Mouse (Mus musculus) E14TG2a.4 (cell line): ENCODE data around the gene Hebp2.

Experiments
- H3K27me3 ChIP-seq: 2 replicates; pipeline ENCODE4 v1.6.1; 2014; ENCODE audit warnings: low read length, control low read depth; ENCODE audit not compliant: insufficient read depth
- H3K36me3 ChIP-seq: 2 replicates; pipeline ENCODE4 v1.6.1; 2014; ENCODE audit warnings: low read length, control low read depth; ENCODE audit not compliant: insufficient read depth
- H3K4me1 ChIP-seq: replicated peaks from 2 replicates; pipeline ENCODE4 v1.6.1; 2014; ENCODE audit warnings: low read depth, low read length, control low read depth
- H3K4me3 ChIP-seq: replicated peaks from 2 replicates; pipeline ENCODE4 v1.5.1; 2014; ENCODE audit warnings: mild to moderate bottlenecking, low read length
- H3K9me3 ChIP-seq: 2 replicates; pipeline ENCODE4 v1.6.1; 2014; ENCODE audit warnings: low read length, control low read depth
- CTCF ChIP-seq: conservative IDR thresholded peaks from 2 replicates; pipeline ENCODE4 v1.5.1; 2014; ENCODE audit warnings: low read length
- NANOG ChIP-seq: IDR thresholded peaks from 2 replicates; pipeline ENCODE4 v1.6.1; 2014; ENCODE audit warnings: borderline replicate concordance, low read length, mixed read lengths
- POU5F1 ChIP-seq: IDR thresholded peaks from 2 replicates; pipeline ENCODE4 v1.6.1; 2014; ENCODE audit warnings: low read length, borderline replicate concordance

Hebp2 gene

DNA sequence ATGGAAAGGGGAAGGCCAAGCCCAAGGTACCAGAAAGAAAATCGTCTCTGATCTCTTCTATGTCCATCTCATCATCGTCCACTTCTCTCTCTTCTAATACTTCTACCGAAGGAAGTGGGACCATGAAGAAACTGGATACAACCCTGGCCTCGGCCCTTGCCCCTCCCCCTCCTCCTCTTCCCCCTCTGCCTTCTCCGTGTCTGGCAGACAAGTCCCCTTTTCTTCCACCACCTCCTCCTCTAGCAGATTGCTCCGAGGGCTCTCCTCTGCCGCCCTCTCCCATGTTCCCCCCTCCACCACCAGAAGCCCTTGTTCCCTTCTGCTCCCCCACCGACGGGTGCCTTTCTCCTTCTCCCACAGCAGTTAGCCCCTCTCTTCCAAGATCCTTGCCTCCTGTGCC lies 20.1 kb downstream of the Hebp2 start:
- Histone ChIP-seq H3K9me3 (no peaks in the 10 kb centered on the region), H3K27me3 (peaks cover 41% of the 10 kb centered on the region), H3K4me3 (peak overlapping the region; percentile 69), H3K4me1 (peaks cover 34% of the 10 kb centered on the region), H3K36me3 (peaks cover 5% of the 10 kb centered on the region)
- TF ChIP-seq CTCF (no peak), NANOG (no peak), POU5F1 (no peak)

DNA sequence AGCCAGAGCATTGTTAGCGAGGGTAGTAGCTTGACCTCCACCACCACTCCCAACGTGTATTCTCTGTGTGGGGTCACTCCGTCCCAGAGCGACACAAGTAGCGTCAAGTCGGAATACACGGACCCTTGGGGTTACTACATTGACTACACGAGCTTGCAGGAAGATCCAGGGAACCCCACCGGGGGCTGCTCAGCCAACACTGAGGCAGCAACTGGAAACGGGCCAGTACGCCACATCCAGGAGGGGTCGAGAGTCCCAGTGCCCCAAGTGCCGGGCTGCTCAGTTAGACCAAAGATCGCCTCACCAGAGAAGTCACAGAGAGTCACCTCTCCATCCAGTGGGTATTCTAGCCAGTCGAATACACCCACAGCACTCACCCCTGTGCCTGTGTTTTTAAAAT lies 20.6 kb downstream of the Hebp2 start:
- H3K9me3 ChIP-seq: no peaks in the 10 kb centered on the region
- TF ChIP-seq NANOG (no peak), POU5F1 (no peak), CTCF (no peak)
- 0 out of 2 replicates have a peak overlapping the region, but pooled peaks have one; percentile 69 for H3K4me3 ChIP-seq

DNA sequence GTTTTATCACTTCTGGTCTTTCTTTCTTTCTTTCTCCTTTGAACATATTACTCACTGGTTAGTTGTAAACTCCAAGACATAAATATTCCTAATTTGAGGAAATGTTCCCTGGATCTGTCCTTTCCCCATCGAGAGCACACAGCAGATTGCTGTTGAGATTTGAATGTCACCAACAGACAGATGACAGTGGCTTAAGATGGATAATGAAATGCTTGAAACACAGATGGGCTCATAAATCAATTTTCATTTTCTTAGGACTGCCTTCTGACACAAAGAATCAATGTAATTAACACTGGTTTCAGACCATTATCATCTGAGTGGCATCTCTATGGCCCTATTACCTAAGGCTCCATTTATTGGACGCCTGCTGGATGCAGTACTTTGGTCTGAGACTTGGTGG lies 23.3 kb downstream of the Hebp2 start:
- no peak for TF ChIP-seq NANOG
- TF ChIP-seq CTCF: no peak
- no peak for TF ChIP-seq POU5F1
- Histone ChIP-seq H3K36me3 (peaks cover 5% of the 10 kb centered on the region), H3K4me3 (no peak overlapping the region), H3K4me1 (peaks cover 31% of the 10 kb centered on the region), H3K9me3 (no peaks in the 10 kb centered on the region), H3K27me3 (peaks cover 35% of the 10 kb centered on the region)

More for the DNA sequence above, 20.6 kb downstream of the Hebp2 start:
- Histone ChIP-seq H3K4me1 (peaks cover 34% of the 10 kb centered on the region), H3K36me3 (peaks cover 5% of the 10 kb centered on the region), H3K27me3 (peaks cover 40% of the 10 kb centered on the region)

DNA sequence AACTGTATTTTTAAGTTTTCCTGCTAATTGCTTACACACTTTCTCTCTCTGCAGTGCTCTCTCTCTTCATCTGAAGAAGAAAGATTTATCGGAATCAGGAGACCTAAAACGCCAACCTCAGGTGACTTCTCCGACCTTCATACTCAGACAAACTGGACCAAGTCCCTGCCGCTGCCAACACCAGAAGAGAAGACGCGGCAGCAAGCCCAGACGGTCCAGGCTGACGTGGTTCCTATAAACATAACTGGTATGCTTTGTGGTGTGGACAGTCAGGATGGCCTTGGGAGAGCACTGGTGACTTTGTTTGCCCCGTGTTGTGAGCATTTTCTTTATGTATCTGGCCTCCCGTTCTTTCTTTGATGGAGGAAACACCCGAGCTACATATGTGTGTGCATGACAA lies 34.4 kb downstream of the Hebp2 start:
- H3K27me3 ChIP-seq: no peaks in the 10 kb centered on the region
- H3K4me1 ChIP-seq: peaks cover 22% of the 10 kb centered on the region
- no peaks in the 10 kb centered on the region for H3K36me3 ChIP-seq
- H3K4me3 ChIP-seq: no peak overlapping the region
- no peak for TF ChIP-seq POU5F1
- no peak for TF ChIP-seq NANOG
- TF ChIP-seq CTCF: no peak
- H3K9me3 ChIP-seq: no peaks in the 10 kb centered on the region

DNA sequence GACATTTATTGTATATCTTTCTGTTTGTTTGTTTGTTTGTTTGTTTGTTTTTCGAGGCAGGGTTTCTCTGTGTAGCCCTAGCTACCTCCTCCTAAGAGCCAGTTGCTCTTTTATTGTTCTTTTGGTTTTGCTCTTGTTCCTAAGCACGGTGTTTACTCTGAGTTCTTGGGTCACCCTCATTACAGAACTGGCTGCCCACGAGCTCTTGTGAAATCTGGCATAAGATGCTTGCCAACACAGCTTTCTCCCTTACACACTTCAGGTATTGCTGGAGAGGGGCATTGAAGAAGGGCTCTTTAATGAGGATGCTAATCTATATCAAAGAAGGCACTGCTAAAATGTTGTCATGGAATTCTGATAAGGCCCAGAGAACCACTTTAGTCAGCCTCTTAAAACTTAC lies 35.2 kb downstream of the Hebp2 start:
- no peaks in the 10 kb centered on the region for H3K27me3 ChIP-seq
- H3K4me3 ChIP-seq: no peak overlapping the region
- peaks cover 30% of the 10 kb centered on the region for H3K4me1 ChIP-seq
- H3K36me3 ChIP-seq: no peaks in the 10 kb centered on the region
- H3K9me3 ChIP-seq: no peaks in the 10 kb centered on the region
- TF ChIP-seq POU5F1: no peak
- TF ChIP-seq NANOG: no peak
- no peak for TF ChIP-seq CTCF

DNA sequence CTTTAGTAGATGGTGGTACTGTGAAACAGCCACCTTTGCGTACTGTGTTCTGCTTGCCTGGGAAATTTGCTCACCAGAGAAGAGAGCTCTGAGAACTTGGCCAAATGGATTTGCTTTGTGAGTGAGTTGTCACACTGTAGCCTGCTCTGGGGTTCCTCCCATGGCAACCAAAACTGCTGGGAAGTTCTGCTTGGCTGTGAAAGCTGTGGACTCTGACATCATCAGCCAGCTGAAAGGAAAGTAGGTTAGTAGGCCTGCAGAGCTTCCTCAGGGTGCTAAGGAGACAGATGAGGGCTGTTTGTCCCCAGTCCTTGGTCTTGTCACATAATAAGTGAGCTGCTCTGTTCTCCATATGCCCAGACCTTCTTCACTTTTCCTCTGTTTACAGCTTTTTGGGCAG lies 37.3 kb downstream of the Hebp2 start:
- Histone ChIP-seq H3K9me3 (no peaks in the 10 kb centered on the region), H3K4me1 (peaks cover 45% of the 10 kb centered on the region), H3K27me3 (no peaks in the 10 kb centered on the region), H3K36me3 (no peaks in the 10 kb centered on the region), H3K4me3 (no peak overlapping the region)
- TF ChIP-seq POU5F1 (no peak), CTCF (no peak), NANOG (no peak)

DNA sequence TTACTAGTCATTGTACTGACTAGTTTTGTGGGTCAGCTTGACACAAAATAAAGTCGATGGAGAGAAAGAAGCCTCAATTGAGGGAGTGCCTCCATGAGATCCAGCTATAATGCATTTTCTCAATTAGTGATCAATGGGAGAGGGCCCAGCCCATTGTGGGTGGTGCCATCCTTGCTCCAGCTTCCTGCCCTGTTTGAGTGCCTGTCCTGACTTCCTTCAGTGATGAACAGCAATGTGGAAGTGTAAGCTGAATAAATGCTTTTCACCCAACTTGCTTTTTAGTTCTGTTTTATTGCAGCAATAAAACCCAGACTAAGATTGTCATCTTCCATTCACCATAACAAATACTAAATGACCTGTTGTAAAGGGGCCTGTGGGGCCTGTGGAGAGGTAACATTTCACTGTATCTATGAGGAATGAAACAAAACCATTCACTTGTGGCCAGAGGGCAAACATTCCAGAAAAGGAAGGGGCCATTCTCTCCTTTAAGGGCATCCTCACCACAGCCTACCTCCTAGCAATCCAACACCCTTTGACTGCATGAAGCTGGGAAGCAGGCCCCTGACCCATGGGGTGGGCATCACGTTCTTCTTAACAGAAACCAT lies 37.9 kb downstream of the Hebp2 start:
- H3K36me3 ChIP-seq: no peaks in the 10 kb centered on the region
- peaks cover 51% of the 10 kb centered on the region for H3K4me1 ChIP-seq
- TF ChIP-seq NANOG (no peak), CTCF (no peak), POU5F1 (no peak)
- H3K9me3 ChIP-seq: no peaks in the 10 kb centered on the region
- no peaks in the 10 kb centered on the region for H3K27me3 ChIP-seq
- H3K4me3 ChIP-seq: no peak overlapping the region

DNA sequence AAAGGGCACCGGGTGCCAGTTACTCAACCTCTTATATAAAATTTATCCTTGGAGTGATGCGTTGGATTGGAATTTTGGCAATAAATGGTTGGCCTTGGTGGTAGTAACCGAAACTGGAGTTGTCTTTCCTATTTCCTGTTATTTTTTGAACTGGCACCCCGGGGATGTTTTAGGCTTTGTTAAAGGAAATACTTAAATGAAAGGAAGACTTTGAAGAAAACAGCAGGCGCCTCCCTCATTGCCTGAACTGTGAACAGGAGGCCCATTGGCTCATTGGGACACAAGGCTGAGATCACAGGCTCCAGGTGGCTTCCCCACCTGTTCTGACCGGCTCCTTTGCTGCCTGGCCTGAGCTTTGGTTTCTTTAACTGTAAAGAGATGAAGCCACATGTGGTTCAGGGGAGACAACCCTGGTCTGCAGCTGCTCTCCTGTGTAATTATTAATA lies 39.4 kb downstream of the Hebp2 start:
- no peaks in the 10 kb centered on the region for H3K9me3 ChIP-seq
- H3K4me3 ChIP-seq: no peak overlapping the region
- peaks cover 65% of the 10 kb centered on the region for H3K4me1 ChIP-seq
- no peaks in the 10 kb centered on the region for H3K27me3 ChIP-seq
- no peak; the same call in 1 of the 2 replicates for TF ChIP-seq NANOG
- no peak for TF ChIP-seq POU5F1
- no peak for TF ChIP-seq CTCF
- no peaks in the 10 kb centered on the region for H3K36me3 ChIP-seq

DNA sequence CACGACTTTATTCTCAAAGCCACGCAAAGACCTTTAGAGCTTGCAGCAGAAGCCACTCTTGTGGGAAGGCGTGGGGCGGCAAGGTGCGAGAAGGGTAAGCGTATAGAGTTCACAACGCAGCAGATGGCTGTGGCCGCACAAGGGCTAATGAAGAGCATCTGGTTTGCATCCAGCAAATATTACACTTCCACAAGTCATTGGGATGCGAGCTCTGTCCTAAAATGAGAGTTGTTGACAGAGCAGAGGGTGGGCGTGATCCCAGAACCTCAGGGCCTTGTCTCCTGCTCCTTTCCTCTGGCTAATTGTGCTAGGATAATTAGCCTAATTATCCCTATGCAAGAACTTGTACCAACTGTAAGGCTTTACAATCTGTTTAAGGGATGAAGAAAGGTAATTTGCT lies 40.2 kb downstream of the Hebp2 start:
- Histone ChIP-seq H3K4me1 (peaks cover 69% of the 10 kb centered on the region), H3K9me3 (no peaks in the 10 kb centered on the region), H3K36me3 (no peaks in the 10 kb centered on the region), H3K4me3 (no peak overlapping the region), H3K27me3 (no peaks in the 10 kb centered on the region)
- TF ChIP-seq POU5F1: no peak
- no peak for TF ChIP-seq NANOG
- no peak for TF ChIP-seq CTCF
